Mouse (Mus musculus) heart, postnatal 10 days (tissue): ENCODE results near the gene Snph. TPM values are rescaled to one million over a fixed set of nuclear protein-coding genes. Genes with fewer than 3 reads are reported as not detected.
A peak's percentile ranks its signal among the peaks of the same experiment; 100 is the strongest.

ENCODE experiments used
- DNase-seq, 2 experiments: peaks; one replicate each; pipeline ENCODE4 v3.0.0; 2021
- intact Hi-C: fragments of 180-260 bp; cut with DNase I; formaldehyde crosslinking; loops from one replicate; pipeline ENCODE4 v1.15.1; 2025
- total RNA-seq, 2 experiments: library from RNA; stranded (reverse); gene quantifications; 2 replicates each; pipeline ENCODE4 v1.2.3; 2021

Snph gene
- total RNA-seq, 2 experiments from 2014 or later, result 2.3 to 3.1 TPM

DNA sequence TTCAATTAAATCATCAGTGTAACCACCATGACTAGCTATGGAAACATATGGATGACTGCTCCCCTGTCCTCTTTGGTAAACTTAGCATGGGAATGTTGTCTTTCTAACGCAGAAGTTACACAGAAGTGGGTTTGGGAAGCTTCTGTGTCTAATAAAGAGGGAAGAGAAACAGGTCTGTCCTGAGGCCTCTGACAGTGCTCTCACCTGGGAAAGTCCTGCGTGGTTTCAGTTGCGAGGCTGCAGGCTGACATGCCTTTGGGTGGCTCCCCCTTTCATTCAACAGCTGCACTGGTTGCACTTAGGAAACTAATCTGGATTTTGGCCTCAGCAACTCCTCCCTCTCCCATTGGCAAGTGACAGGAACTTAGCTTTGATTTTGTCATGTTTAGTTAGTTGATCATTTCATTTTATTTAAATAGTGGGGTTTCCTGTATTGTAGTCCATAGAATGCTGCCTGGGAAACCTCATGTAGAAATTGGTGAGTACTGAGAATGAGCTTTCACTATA lies 82.7 kb downstream of the Snph start:
- intact Hi-C loops, result no loop called here
- DNase-seq, result no peak

DNA sequence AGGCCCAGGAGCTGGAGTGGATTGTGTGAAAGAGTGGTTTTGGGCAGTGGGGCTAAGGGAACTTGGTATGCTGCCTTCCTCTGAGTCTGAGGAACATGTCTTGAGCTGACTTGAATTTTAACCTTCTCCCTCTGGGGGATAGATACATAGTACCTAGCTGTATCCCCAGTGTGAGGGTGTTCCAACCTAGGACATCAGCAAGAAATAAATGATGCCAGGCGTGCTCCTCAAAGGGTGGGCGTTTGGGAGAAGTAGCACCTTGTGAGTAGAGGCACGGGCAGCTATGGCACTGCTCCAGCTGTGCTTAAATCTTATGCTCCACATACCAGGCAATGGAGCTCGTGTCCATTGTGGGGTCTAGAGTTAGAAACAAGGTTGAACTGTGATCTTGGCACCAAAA lies 85.8 kb downstream of the Snph start:
- DNase-seq, result no peak
- intact Hi-C loops, result no loop called here

DNA sequence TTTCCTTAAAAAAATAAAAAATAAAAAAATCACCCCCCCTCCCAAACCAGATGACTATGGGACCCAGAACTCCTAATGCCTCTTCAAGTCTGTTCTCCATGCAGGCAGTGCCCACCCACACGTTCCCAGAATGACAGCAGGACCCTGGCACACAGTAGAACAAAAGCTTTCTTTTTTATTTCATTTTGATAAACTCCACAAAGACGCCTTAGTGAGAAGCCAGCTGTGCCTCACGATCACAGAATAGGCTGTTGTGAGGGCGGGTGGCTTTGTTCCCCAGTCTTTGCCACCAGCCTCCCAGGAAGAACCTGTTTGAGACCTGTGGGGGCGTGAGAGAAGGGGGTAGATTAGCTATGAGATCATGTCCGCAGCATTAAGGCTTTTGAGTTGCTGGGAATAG lies 87.7 kb downstream of the Snph start:
- intact Hi-C loops, result loop anchor here (2.0 kb wide), 1 partner anchor 24 kb away; no protein-coding TSS in a partner anchor
- no peak for DNase-seq

DNA sequence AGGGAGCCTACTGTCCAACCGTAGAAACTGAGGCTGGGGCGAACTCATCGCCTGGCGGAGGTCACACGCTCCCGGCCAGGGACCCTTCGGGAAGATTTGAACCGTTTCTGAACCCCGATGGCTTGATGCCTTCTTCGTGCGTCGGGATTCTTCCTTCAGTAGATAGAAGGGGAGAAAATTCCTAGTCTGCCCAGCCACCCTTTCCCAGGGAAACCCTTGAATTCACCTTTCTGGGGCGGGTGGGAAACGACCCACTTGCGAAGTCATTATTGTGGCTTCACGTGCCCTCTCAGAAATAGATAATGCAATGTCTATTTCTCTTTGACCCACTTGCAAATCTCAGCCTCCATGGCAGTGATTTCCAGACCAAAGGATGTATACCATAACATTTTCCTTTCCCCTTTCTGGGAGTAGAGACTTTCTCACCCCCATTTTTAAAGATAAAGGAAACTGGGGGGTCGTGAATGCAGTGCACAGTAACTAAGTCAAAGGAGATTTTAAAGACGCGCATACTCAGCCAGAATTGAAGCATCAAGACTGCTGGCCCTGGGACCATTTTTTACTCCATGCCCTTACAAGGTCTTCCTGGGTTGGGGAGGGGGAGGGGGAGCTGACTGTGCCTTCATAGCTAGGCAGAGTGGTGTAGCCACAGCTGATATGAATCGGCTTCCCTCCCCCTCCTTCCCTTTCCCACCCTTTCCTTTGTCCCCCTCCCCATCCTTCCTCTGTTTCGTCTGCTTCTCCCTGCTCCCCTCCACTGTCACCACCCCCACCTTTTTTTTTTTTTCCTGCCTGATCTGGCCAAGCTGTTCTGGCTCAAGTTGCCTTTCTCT lies 89.1 kb downstream of the Snph start:
- intact Hi-C loops, result loop anchor here (1.0 kb wide), 1 partner anchor 49 kb away; the partner anchor contains the start of gene Nsfl1c
- peak; percentile 64 to 76 for DNase-seq

DNA sequence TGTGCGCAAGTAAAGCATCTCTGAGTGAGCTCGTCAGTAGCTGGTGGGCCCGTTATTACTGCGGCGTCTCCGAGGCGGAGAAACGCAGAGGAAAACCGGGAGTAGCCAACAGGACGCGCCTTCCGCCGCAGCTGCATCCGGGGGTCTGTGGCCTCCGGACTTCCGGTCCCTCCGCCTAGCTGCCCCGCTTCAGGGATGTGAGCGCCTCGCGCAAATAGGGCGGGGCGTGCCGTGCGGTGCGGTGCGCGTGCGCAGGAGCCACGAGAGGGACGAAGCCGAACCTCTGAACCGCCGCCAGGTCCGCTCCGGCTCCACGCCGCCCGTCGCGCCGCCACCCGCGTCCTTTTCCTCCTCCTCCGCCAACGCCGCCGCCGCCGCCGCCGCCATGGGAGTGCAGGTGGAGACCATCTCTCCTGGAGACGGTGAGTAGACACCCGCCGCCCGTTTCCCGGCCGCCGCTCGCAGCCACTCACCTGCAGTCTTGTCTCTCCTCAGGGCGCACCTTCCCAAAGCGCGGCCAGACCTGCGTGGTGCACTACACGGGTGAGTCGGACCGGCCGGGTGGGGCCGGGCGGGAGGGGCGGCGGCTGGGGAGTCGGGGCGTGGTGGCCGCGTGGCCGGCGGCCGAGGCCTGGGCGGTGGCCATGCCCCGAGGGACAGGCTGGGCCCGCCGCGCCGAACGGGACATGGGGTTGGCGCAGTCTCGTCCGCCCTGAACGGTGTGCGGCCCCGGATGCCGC lies 89.9 kb downstream of the Snph start, which contains the start of gene Fkbp1a:
Gene Fkbp1a (plus strand): TSS at position 161 of the 740 bp plus-strand sequence.
- peak; percentile 98 to 99 for DNase-seq
- intact Hi-C loops, result loop anchor here (1.0 kb wide), 1 partner anchor 48 kb away; the partner anchor contains the start of gene Nsfl1c

Other genes with a start within 250 kb of the Snph start
- gene 4921509C19Rik, start 156.4 kb downstream of the Snph start, total RNA-seq, result not detected
- 100 to 1,000 TPM in 1 of 2 experiments, 10 to 100 TPM in 1; 93.3 to 102 TPM for gene Nsfl1c, start 138.4 kb downstream of the Snph start, total RNA-seq
- gene Fkbp1a, start 90.1 kb downstream of the Snph start, total RNA-seq, result 100 to 1,000 TPM; 377 to 378 TPM
- gene Sdcbp2, start 60.0 kb downstream of the Snph start, total RNA-seq, result 1 to 10 TPM; 1.6 to 3.2 TPM
- gene Rad21l, start 35.9 kb upstream of the Snph start, total RNA-seq, result not detected
- gene Tmem74b, start 69.4 kb upstream of the Snph start, total RNA-seq, result 1 to 10 TPM; 3.1 to 4.5 TPM
- 10 to 100 TPM; 31.6 to 33.5 TPM for gene Psmf1, start 111.6 kb upstream of the Snph start, total RNA-seq
- gene Rspo4, start 210.3 kb upstream of the Snph start, total RNA-seq, result not detected